Mouse (Mus musculus): Measurements from ENCODE around the gene Car6.

DNA sequence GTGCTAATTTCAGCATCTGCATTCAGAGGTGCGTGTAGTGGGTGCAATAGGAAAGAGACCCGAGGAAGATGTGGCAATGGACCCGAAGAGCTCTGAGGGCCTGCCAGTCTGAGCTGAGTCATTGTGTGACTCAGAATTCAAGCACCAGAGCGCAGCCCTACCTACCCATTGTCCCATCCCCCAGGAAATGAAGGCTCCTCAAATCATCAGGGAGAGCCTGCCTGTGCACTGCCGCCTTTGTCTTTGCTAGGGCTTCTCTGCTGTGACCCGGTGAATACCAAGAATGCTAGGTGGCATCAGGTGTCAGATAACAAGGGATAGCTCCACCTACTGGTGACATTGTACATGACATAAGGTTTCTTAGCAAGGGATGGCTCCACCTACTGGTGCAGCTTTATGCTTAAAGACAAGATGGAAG lies 38.8 kb upstream of the Car6 start:
- TF ChIP-seq CTCF (IDR thresholded peaks at IDR 0.05) (peak; percentile 97; the same call in 1 of the 2 replicates), POLR2A (IDR thresholded peaks at IDR 0.05; ENCODE audit: insufficient read depth, low read depth, low read length) (no peak)

Data from heart, adult 2 months (tissue).